Mouse (Mus musculus): ENCODE results near the gene Mybpc1. TPM values are rescaled to one million over a fixed set of nuclear protein-coding genes. Genes with fewer than 3 reads are reported as not detected.

Mybpc1 gene
- 1.2 and 2.1 TPM in 2 replicates for polyA plus RNA-seq (2016; fragmentation: Nextera tagmentation; extraction: Ambion mirVana)

- WGBS: 48% methylated on average over 16 of the region's 16 CpGs
- H3K27me3 ChIP-seq (replicated peaks; ENCODE audit: low read depth, poor library complexity, severe bottlenecking): no peaks in the 10 kb centered on the region
- H3K4me1 ChIP-seq: no peaks in the 10 kb centered on the region
- DNase-seq (ENCODE audit: low spot score): peak; percentile 31
- no peaks in the 10 kb centered on the region for H3K36me3 ChIP-seq (replicated peaks)
- H3K4me3 ChIP-seq: no peak within 1 kb of the TSS
- no peak within 1 kb of the TSS for H3K27ac ChIP-seq (replicated peaks)
- no peaks in the 10 kb centered on the region for H3K9me3 ChIP-seq
Observed at GRCm38 (mm10) chr10:88604943-88605342, at the start of gene Mybpc1. TSS of gene Mybpc1 (minus strand) at chr10:88605152.

GRCm38 (mm10) chr10:88645448-88645847 lies 40.5 kb upstream of the Mybpc1 start:
- Histone ChIP-seq H3K4me1 (no peaks in the 10 kb centered on the region), H3K27me3 (replicated peaks; ENCODE audit: low read depth, poor library complexity, severe bottlenecking) (no peaks in the 10 kb centered on the region), H3K9me3 (peaks cover 3% of the 10 kb centered on the region; the same call in 1 of the 2 replicates), H3K4me3 (no peak overlapping the region), H3K36me3 (replicated peaks) (no peaks in the 10 kb centered on the region), H3K27ac (replicated peaks) (no peak overlapping the region)
- WGBS: 78% methylated on average over 5 of the region's 5 CpGs
- DNase-seq (ENCODE audit: low spot score): no peak

GRCm38 (mm10) chr10:88631330-88631953 lies 26.5 kb upstream of the Mybpc1 start:
- Histone ChIP-seq H3K9me3 (no peaks in the 10 kb centered on the region), H3K4me1 (no peaks in the 10 kb centered on the region), H3K36me3 (replicated peaks) (no peaks in the 10 kb centered on the region), H3K27ac (replicated peaks) (no peak overlapping the region), H3K27me3 (replicated peaks; ENCODE audit: low read depth, poor library complexity, severe bottlenecking) (no peaks in the 10 kb centered on the region), H3K4me3 (no peak overlapping the region)
- no peak for DNase-seq (ENCODE audit: low spot score)
- WGBS: 83% methylated on average over 10 of the region's 10 CpGs

- H3K4me3 ChIP-seq: no peak overlapping the region
- H3K27me3 ChIP-seq (replicated peaks; ENCODE audit: low read depth, poor library complexity, severe bottlenecking): no peaks in the 10 kb centered on the region
- no peak overlapping the region for H3K27ac ChIP-seq (replicated peaks)
- no peaks in the 10 kb centered on the region for H3K36me3 ChIP-seq (replicated peaks)
- H3K4me1 ChIP-seq: no peaks in the 10 kb centered on the region
- DNase-seq (ENCODE audit: low spot score): no peak
- no peaks in the 10 kb centered on the region for H3K9me3 ChIP-seq
- 87% methylated on average over 2 of the region's 2 CpGs for WGBS
Observed at GRCm38 (mm10) chr10:88630663-88631329, 25.8 kb upstream of the Mybpc1 start.

- WGBS: 68% methylated on average over 4 of the region's 4 CpGs
- DNase-seq (ENCODE audit: low spot score): peak; percentile 15
- Histone ChIP-seq H3K4me3 (no peak overlapping the region), H3K36me3 (replicated peaks) (no peaks in the 10 kb centered on the region), H3K27me3 (replicated peaks; ENCODE audit: low read depth, poor library complexity, severe bottlenecking) (no peaks in the 10 kb centered on the region), H3K9me3 (no peaks in the 10 kb centered on the region), H3K27ac (replicated peaks) (no peak overlapping the region), H3K4me1 (no peaks in the 10 kb centered on the region)
Observed at GRCm38 (mm10) chr10:88627052-88627451, 22.1 kb upstream of the Mybpc1 start.

GRCm38 (mm10) chr10:88626176-88626575 lies 21.2 kb upstream of the Mybpc1 start:
- no peaks in the 10 kb centered on the region for H3K9me3 ChIP-seq
- no peaks in the 10 kb centered on the region for H3K4me1 ChIP-seq
- 65% methylated on average over 3 of the region's 3 CpGs for WGBS
- no peaks in the 10 kb centered on the region for H3K36me3 ChIP-seq (replicated peaks)
- no peak for DNase-seq (ENCODE audit: low spot score)
- no peak overlapping the region for H3K4me3 ChIP-seq
- no peaks in the 10 kb centered on the region for H3K27me3 ChIP-seq (replicated peaks; ENCODE audit: low read depth, poor library complexity, severe bottlenecking)
- no peak overlapping the region for H3K27ac ChIP-seq (replicated peaks)

DNA sequence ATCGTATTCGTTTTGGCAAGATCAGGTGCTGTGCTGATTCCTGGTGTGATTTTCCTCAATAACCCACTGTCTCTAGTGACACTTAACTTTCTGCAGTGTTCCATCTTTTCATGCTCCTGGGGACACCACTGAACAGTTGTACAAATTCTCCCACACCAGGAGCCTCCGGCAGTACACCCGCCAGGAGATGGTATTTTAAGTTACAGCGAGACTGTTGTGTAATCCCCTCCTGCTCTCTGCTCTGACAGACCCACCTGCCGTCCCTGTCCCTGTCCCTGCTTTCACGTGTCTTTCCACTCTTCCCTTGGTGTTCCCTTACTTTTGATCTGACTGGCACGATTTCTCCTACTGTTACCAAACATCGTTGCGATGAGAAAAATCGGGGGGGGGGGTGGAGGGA lies 19.3 kb upstream of the Mybpc1 start:
- no peak for DNase-seq (ENCODE audit: low spot score)
- no peaks in the 10 kb centered on the region for H3K4me1 ChIP-seq
- no peaks in the 10 kb centered on the region for H3K27me3 ChIP-seq (replicated peaks; ENCODE audit: low read depth, poor library complexity, severe bottlenecking)
- no peak overlapping the region for H3K4me3 ChIP-seq
- H3K9me3 ChIP-seq: no peaks in the 10 kb centered on the region
- no peak overlapping the region for H3K27ac ChIP-seq (replicated peaks)
- WGBS: 88% methylated on average over 11 of the region's 11 CpGs
- no peaks in the 10 kb centered on the region for H3K36me3 ChIP-seq (replicated peaks)

DNA sequence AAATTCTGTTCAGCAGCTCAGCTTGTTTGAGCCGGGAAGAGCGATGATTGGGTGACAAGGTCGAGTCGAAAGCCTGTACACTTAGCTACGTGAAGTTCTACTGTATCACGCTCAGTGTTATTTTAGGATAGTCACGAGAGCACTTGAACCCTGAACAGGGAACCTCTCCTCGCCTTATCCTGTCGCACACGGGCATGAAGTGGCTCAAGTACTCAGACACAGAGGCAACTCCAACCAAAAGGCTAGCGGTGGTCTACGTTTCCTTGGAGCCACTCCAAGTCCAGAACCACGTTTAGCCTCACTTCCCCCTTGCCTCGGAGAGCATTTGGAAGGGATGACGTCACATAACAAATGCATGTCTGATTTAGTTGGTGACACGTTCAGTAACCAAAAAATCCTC lies 17.7 kb upstream of the Mybpc1 start:
- Histone ChIP-seq H3K27ac (replicated peaks) (no peak overlapping the region), H3K9me3 (no peaks in the 10 kb centered on the region), H3K36me3 (replicated peaks) (no peaks in the 10 kb centered on the region), H3K27me3 (replicated peaks; ENCODE audit: low read depth, poor library complexity, severe bottlenecking) (no peaks in the 10 kb centered on the region), H3K4me1 (no peaks in the 10 kb centered on the region), H3K4me3 (no peak overlapping the region)
- no peak for DNase-seq (ENCODE audit: low spot score)
- WGBS: 92% methylated on average over 16 of the region's 16 CpGs

GRCm38 (mm10) chr10:88620809-88621208 lies 15.9 kb upstream of the Mybpc1 start:
- Histone ChIP-seq H3K4me3 (no peak overlapping the region), H3K27ac (replicated peaks) (no peak overlapping the region), H3K4me1 (no peaks in the 10 kb centered on the region), H3K36me3 (replicated peaks) (no peaks in the 10 kb centered on the region), H3K27me3 (replicated peaks; ENCODE audit: low read depth, poor library complexity, severe bottlenecking) (no peaks in the 10 kb centered on the region), H3K9me3 (no peaks in the 10 kb centered on the region)
- DNase-seq (ENCODE audit: low spot score): no peak
- 89% methylated on average over 3 of the region's 3 CpGs for WGBS

GRCm38 (mm10) chr10:88613051-88613450 lies 8.1 kb upstream of the Mybpc1 start:
- Histone ChIP-seq H3K9me3 (no peaks in the 10 kb centered on the region), H3K36me3 (replicated peaks) (no peaks in the 10 kb centered on the region), H3K27me3 (replicated peaks; ENCODE audit: low read depth, poor library complexity, severe bottlenecking) (no peaks in the 10 kb centered on the region), H3K4me3 (no peak overlapping the region), H3K4me1 (no peaks in the 10 kb centered on the region), H3K27ac (replicated peaks) (no peak overlapping the region)
- DNase-seq (ENCODE audit: low spot score): no peak
- 88% methylated on average over 11 of the region's 11 CpGs for WGBS

DNA sequence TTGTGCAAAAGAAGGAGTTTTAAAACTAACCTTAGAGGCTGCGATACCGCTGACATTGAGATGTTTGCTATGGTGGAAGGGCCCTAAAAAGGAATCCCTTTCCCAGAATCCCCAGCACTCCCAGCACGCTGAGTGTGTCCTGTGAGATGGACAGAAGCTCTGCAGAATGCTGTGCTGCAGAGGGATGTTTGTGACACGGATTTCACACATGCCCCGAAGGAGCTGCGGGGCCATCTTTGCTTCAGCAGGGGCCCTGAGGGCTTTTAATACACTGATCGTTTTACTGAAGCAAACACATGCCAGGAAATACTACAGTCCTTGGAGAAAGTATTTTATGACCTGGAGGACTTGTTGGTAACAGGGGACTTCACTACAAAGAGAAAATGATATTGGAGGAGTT lies 1.7 kb upstream of the Mybpc1 start:
- Histone ChIP-seq H3K27me3 (replicated peaks; ENCODE audit: low read depth, poor library complexity, severe bottlenecking) (no peaks in the 10 kb centered on the region), H3K9me3 (no peaks in the 10 kb centered on the region), H3K4me1 (no peaks in the 10 kb centered on the region), H3K36me3 (replicated peaks) (no peaks in the 10 kb centered on the region), H3K27ac (replicated peaks) (no peak overlapping the region), H3K4me3 (no peak overlapping the region)
- no peak for DNase-seq (ENCODE audit: low spot score)
- 79% methylated on average over 7 of the region's 7 CpGs for WGBS

DNA sequence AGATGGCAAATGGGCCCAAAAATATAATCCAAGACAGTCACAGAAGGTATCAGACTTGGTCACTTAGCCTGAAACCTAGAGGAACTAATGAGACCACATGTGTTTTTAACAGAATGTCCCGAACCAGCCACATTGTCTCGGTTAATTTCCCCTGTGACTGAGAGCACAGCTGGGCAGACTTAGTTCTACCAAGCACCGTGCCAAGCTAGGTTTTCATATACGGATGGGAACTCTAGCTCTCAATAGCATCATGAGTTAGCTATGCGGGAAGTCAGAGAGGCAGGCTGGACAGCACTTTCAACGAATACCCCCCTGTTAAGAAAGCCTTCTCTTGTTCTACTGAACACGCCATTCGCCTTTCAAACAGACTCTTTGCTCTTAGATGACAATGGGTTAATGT lies 1.1 kb upstream of the Mybpc1 start:
- DNase-seq (ENCODE audit: low spot score): no peak
- 76% methylated on average over 8 of the region's 8 CpGs for WGBS
- no peaks in the 10 kb centered on the region for H3K36me3 ChIP-seq (replicated peaks)
- H3K27me3 ChIP-seq (replicated peaks; ENCODE audit: low read depth, poor library complexity, severe bottlenecking): no peaks in the 10 kb centered on the region
- H3K4me1 ChIP-seq: no peaks in the 10 kb centered on the region
- H3K4me3 ChIP-seq: no peak overlapping the region
- no peaks in the 10 kb centered on the region for H3K9me3 ChIP-seq
- H3K27ac ChIP-seq (replicated peaks): no peak overlapping the region

- 79% methylated on average over 2 of the region's 2 CpGs for WGBS
- H3K27me3 ChIP-seq (replicated peaks; ENCODE audit: low read depth, poor library complexity, severe bottlenecking): no peaks in the 10 kb centered on the region
- no peak overlapping the region for H3K27ac ChIP-seq (replicated peaks)
- no peaks in the 10 kb centered on the region for H3K4me1 ChIP-seq
- no peaks in the 10 kb centered on the region for H3K36me3 ChIP-seq (replicated peaks)
- no peaks in the 10 kb centered on the region for H3K9me3 ChIP-seq
- no peak overlapping the region for H3K4me3 ChIP-seq
- no peak for DNase-seq (ENCODE audit: low spot score)
Observed at GRCm38 (mm10) chr10:88603773-88604172, 1.2 kb downstream of the Mybpc1 start.
